Mouse (Mus musculus): ENCODE measurements at regions not wholly inside any gene's neighbourhood (a gene's known extent, or its start where the extent isn't known, plus 50 kb on each side); places are given as distances from the start of the nearest gene placed in this dataset. TPM values are rescaled to one million over a fixed set of nuclear protein-coding genes. Genes with fewer than 3 reads are reported as not detected.

- Histone ChIP-seq H3K27me3 (replicated peaks; ENCODE audit: control insufficient read depth, insufficient read depth, low read length) (no peaks in the 10 kb centered on the region), H3K36me3 (ENCODE audit: control insufficient read depth, insufficient read depth) (no peaks in the 10 kb centered on the region), H3K27ac (ENCODE audit: low read depth, low read length) (no peak overlapping the region), H3K9ac (ENCODE audit: low read depth, low read length) (no peak overlapping the region), H3K9me3 (ENCODE audit: control insufficient read depth) (no peaks in the 10 kb centered on the region), H3K4me2 (replicated peaks; ENCODE audit: low read depth) (no peak overlapping the region), H3K4me3 (ENCODE audit: low read depth, low read length) (no peak overlapping the region), H3K4me1 (replicated peaks; ENCODE audit: control insufficient read depth, insufficient read depth, low read length) (no peaks in the 10 kb centered on the region)
- 59% methylated on average over 8 of the region's 8 CpGs for WGBS
- ATAC-seq = no peak
- TF ChIP-seq CTCF (IDR thresholded peaks at IDR 0.05; ENCODE audit: low read depth) = no peak
Measured at GRCm38 (mm10) chr13:69433461-69434323, 99.9 kb upstream of the Nsun2 start.

- 87% methylated on average over 9 of the region's 9 CpGs for WGBS
- Histone ChIP-seq H3K9me3 (ENCODE audit: control insufficient read depth) (no peaks in the 10 kb centered on the region), H3K4me1 (replicated peaks; ENCODE audit: control insufficient read depth, insufficient read depth, low read length) (no peaks in the 10 kb centered on the region), H3K27ac (ENCODE audit: low read depth, low read length) (no peak overlapping the region), H3K27me3 (replicated peaks; ENCODE audit: control insufficient read depth, insufficient read depth, low read length) (no peaks in the 10 kb centered on the region), H3K4me2 (replicated peaks; ENCODE audit: low read depth) (no peak overlapping the region), H3K4me3 (ENCODE audit: low read depth, low read length) (no peak overlapping the region), H3K9ac (ENCODE audit: low read depth, low read length) (no peak overlapping the region), H3K36me3 (ENCODE audit: control insufficient read depth, insufficient read depth) (no peaks in the 10 kb centered on the region)
- TF ChIP-seq CTCF (IDR thresholded peaks at IDR 0.05; ENCODE audit: low read depth) = no peak
- no peak for ATAC-seq
Measured at GRCm38 (mm10) chr13:69439486-69439885, 94.1 kb upstream of the Nsun2 start.

GRCm38 (mm10) chr13:69441798-69442197 is 91.7 kb upstream of the Nsun2 start:
- Histone ChIP-seq H3K4me1 (replicated peaks; ENCODE audit: control insufficient read depth, insufficient read depth, low read length) (no peaks in the 10 kb centered on the region), H3K4me2 (replicated peaks; ENCODE audit: low read depth) (no peak overlapping the region), H3K4me3 (ENCODE audit: low read depth, low read length) (no peak overlapping the region), H3K9me3 (ENCODE audit: control insufficient read depth) (no peaks in the 10 kb centered on the region), H3K27ac (ENCODE audit: low read depth, low read length) (no peak overlapping the region), H3K36me3 (ENCODE audit: control insufficient read depth, insufficient read depth) (no peaks in the 10 kb centered on the region), H3K27me3 (replicated peaks; ENCODE audit: control insufficient read depth, insufficient read depth, low read length) (no peaks in the 10 kb centered on the region), H3K9ac (ENCODE audit: low read depth, low read length) (no peak overlapping the region)
- no peak for ATAC-seq
- 63% methylated on average over 1 of the region's 1 CpGs for WGBS
- no peak for TF ChIP-seq CTCF (IDR thresholded peaks at IDR 0.05; ENCODE audit: low read depth)

- Histone ChIP-seq H3K27me3 (replicated peaks; ENCODE audit: control insufficient read depth, insufficient read depth, low read length) (no peaks in the 10 kb centered on the region), H3K27ac (ENCODE audit: low read depth, low read length) (no peak overlapping the region), H3K9ac (ENCODE audit: low read depth, low read length) (no peak overlapping the region), H3K4me2 (replicated peaks; ENCODE audit: low read depth) (no peak overlapping the region), H3K4me1 (replicated peaks; ENCODE audit: control insufficient read depth, insufficient read depth, low read length) (no peaks in the 10 kb centered on the region), H3K9me3 (ENCODE audit: control insufficient read depth) (no peaks in the 10 kb centered on the region), H3K36me3 (ENCODE audit: control insufficient read depth, insufficient read depth) (no peaks in the 10 kb centered on the region), H3K4me3 (ENCODE audit: low read depth, low read length) (no peak overlapping the region)
- 80% methylated on average over 4 of the region's 4 CpGs for WGBS
- no peak for ATAC-seq
- TF ChIP-seq CTCF (IDR thresholded peaks at IDR 0.05; ENCODE audit: low read depth) = no peak
Measured at GRCm38 (mm10) chr13:69445611-69446010, 87.9 kb upstream of the Nsun2 start.

Small RNA genes lying in the stretch of these regions (microRNA-seq; reads per million reads assigned to microRNA genes)
- not detected for gene Gm44375

Measured in intestine, postnatal 0 days (tissue).